Mouse (Mus musculus): ENCODE measurements around the gene Gm7029.
A peak's percentile ranks its signal among the peaks of the same experiment; 100 is the strongest.
"Not testable (repeated sequence)": the region's sequence is repeated elsewhere in the genome, so short reads cannot be mapped to it uniquely, and the experiment has no call there.

Gene Gm7029

GRCm38 (mm10) chr17:33873537-33873936 is at the start of gene Gm7029:
Gm7029 (plus strand) TSS chr17:33873837.
- not testable (repeated sequence) for DNase-seq

- peak; percentile 98 to 100 for DNase-seq
Measured at GRCm38 (mm10) chr17:33824084-33824996, 49.3 kb upstream of the Gm7029 start, which contains the start of the genes Rps28 and Ndufa7. Rps28 (minus strand) TSS chr17:33824562. Ndufa7 (plus strand) TSS chr17:33824572.

DNA sequence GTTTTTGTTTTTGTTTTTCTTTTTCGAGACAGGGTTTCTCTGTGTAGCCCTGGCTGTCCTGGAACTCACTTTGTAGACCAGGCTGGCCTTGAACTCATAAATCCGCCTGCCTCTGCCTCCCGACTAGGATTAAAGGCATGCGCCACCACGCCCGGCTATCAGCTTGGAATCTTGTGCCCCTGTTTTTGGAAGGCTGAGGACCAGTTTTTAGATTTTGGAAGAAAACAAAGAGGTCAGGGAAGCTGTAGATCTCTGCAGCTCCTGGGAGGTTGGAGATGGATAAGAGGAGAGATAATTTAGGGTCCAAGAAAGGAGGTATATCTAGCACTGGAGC is 48.7 kb upstream of the Gm7029 start:
- not testable (repeated sequence) for DNase-seq

GRCm38 (mm10) chr17:33825462-33825861 is 48.2 kb upstream of the Gm7029 start:
- no peak for DNase-seq

- peak; percentile 58 to 84 for DNase-seq
Measured at GRCm38 (mm10) chr17:33826850-33827249, 46.8 kb upstream of the Gm7029 start.

GRCm38 (mm10) chr17:33828892-33829291 is 44.7 kb upstream of the Gm7029 start:
- peak; percentile 73 to 79 for DNase-seq

GRCm38 (mm10) chr17:33829561-33829960 is 44.1 kb upstream of the Gm7029 start:
- no peak for DNase-seq

DNA sequence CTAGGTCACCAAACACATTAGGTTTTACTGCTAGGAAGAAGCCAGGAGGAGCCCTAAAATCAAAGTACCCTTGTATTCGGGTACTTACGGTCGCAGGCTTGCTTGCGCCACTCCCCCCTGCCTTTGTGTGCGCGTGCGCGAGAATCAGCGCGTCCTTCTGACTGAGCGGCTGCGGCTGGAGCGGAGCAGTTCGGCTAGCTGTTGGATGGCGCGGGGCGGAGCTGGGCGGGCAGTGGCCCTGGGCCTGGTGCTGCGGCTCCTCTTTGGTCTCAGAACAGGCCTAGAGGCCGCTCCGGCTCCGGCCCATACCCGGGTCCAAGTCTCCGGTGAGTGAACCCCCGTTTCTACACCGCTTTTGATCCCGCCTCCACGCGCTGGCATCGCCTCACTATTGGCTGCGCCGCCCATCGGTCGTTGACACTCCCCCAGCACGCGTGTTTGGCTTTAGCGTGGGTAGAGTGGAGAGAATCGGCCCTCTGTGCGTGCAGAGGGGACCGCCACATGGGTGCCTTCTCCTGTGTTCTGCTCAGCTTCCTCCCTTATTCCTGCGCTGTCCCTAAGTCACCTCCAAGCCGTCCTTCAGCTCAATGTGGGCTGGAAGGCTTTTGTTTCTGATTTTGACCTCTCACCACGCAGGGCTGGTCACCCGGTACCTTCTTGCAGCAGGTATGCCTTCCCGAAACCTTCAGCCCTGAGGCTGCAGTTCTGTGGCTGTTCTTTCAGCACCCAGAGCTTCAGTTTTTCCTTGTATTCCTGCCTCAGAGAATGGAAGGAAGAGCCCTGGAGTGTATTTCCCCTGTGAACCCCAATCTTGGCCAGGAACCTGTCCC is 30.5 kb upstream of the Gm7029 start, which contains the start of gene Cd320:
Gene Cd320, plus strand, starts transcription at position 126 of the 830 bp plus-strand sequence.
- peak; percentile 93 to 94 for DNase-seq

- no peak for DNase-seq
Measured at GRCm38 (mm10) chr17:33844196-33844595, 29.4 kb upstream of the Gm7029 start.

- DNase-seq = no peak
Measured at GRCm38 (mm10) chr17:33848139-33848538, 25.5 kb upstream of the Gm7029 start.

- no peak for DNase-seq
Measured at GRCm38 (mm10) chr17:33851331-33851730, 22.3 kb upstream of the Gm7029 start.

GRCm38 (mm10) chr17:33857816-33858215 is 15.8 kb upstream of the Gm7029 start:
- no peak for DNase-seq

GRCm38 (mm10) chr17:33865330-33866030 is 8.2 kb upstream of the Gm7029 start:
- DNase-seq = peak; percentile 50 to 69

DNA sequence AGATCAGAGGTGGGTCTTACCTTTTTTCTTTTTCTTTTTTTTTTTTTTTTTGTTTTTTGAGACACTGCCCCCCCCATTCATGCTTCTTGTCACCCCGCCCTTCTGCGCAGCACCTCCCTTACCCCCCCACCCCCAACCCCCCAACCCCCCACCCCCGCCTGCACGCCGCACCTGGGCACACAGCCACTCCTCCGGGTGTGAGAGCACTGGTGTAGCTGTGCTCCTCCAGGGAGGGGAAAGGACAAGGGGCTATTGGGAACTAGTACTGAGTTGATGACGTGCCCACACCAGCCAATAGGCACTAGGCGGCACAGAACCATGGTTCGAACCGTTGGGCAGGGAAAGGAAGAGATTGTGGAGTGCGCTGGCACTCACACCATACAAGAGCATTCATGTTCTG is 774 bp downstream of the Gm7029 start:
- no peak for DNase-seq

GRCm38 (mm10) chr17:33875797-33876196 is 2.2 kb downstream of the Gm7029 start:
- peak in 1 of 2 experiments; percentile 21 for DNase-seq

- DNase-seq = not testable (repeated sequence)
Measured at GRCm38 (mm10) chr17:33884320-33884719, 10.7 kb downstream of the Gm7029 start.

GRCm38 (mm10) chr17:33887802-33888201 is 14.2 kb downstream of the Gm7029 start:
- not testable (repeated sequence) for DNase-seq

DNA sequence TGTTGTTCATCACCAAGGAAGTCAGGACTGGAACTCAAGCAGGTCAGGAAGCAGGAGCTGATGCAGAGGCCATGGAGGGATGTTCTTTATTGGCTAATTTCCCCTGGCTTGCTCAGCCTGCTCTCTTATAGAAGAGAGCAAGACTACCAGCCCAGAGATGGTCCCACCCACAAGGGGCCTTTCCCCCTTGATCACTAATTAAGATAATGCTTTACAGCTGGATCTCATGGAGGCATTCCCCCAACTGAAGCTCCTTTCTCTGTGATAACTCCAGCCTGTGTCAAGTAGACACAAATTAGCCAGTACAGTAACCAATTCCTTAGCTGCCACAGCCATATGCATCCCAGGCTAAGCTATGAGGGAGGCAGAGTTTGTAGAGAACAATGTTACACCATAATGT is 14.6 kb downstream of the Gm7029 start:
- DNase-seq = not testable (repeated sequence)

- DNase-seq = not testable (repeated sequence)
Measured at GRCm38 (mm10) chr17:33889941-33890532, 16.4 kb downstream of the Gm7029 start.

GRCm38 (mm10) chr17:33890533-33891059 is 17.0 kb downstream of the Gm7029 start, which contains the start of gene Kifc1:
Kifc1 (minus strand) TSS chr17:33890661.
- peak; percentile 99 to 100 for DNase-seq

GRCm38 (mm10) chr17:33891357-33891756 is 17.7 kb downstream of the Gm7029 start:
- no peak for DNase-seq

GRCm38 (mm10) chr17:33891892-33892291 is 18.3 kb downstream of the Gm7029 start:
- DNase-seq = not testable (repeated sequence)
